In genomic region chr7:16048675-16049575, GRCm38 (mm10) we compare ENCODE assay signal across 9 mouse cellular contexts. TPM values are rescaled to one million over a fixed set of nuclear protein-coding genes. Genes with fewer than 3 reads are reported as not detected.
DNase-seq lines count a peak whose midpoint lies in the region; ATAC-seq lines count a peak whose summit lies in the region.
"Had no signal": no experiment of that assay in that cellular context is flagged by ENCODE, and none has a peak within 500 bp of the region (broad histone marks: within the 10 kb centered on the region; RNA-seq: fewer than 3 reads in every experiment).

No protein-coding gene starts in this region.

- no peak for ATAC-seq in CD4-positive, CD25-positive, alpha-beta regulatory T cell, adult 4 months
- ATAC-seq in erythroid progenitor cell, adult 5-6 weeks (replicated peaks; ENCODE audit: low FRiP score, poor library complexity, severe bottlenecking) = 0 out of 2 replicates have a peak, but pooled peaks have one; percentile 3
- ATAC-seq in monocyte, adult 5-6 weeks (replicated peaks; ENCODE audit: insufficient number of reproducible peaks, low FRiP score, low TSS enrichment, poor library complexity, severe bottlenecking) = no peak

- peak; percentile 39 for DNase-seq in CD4-positive, CD25-positive, alpha-beta regulatory T cell, adult 2 months (ENCODE audit: low read depth, low spot score)
- peak; percentile 43 for DNase-seq in retina, embryonic 14.5 days (ENCODE audit: low spot score)
- DNase-seq in retina, postnatal 1 day = no peak
- DNase-seq in kidney, postnatal 36 days = peak; percentile 47 to 67
- peak; percentile 60 for DNase-seq in naive thymus-derived CD4-positive, alpha-beta T cell, adult 2 months (ENCODE audit: low read depth)

RNA-seq across cellular contexts. Expression of gene Bicra, which starts 1.2 kb away (rescaled TPM):
- 1 to 10 TPM; 3.6 to 3.9 TPM for polyA plus RNA-seq in CD4-positive, CD25-positive, alpha-beta regulatory T cell, adult 4 months (2017; shearing (Covaris generic))
- total RNA-seq in erythroid progenitor cell, adult 5-6 weeks (2015; ENCODE audit: low replicate concordance) = 5.4 and 16.6 TPM in 2 replicates
- total RNA-seq in erythroid progenitor cell, adult 5-6 weeks (2017; ENCODE audit: low replicate concordance) = 1.9 and 2.0 TPM in 2 replicates
- 2.2 to 10.0 TPM (median 2.6 TPM) in 3 replicates for total RNA-seq in monocyte, adult 5-6 weeks (2017)

RNA-seq across cellular contexts. Expression of gene Zfp541, which starts 12.7 kb away (rescaled TPM):
- polyA plus RNA-seq in CD4-positive, CD25-positive, alpha-beta regulatory T cell, adult 4 months (2017; shearing (Covaris generic)) = not detected
- not detected in 2 replicates for total RNA-seq in erythroid progenitor cell, adult 5-6 weeks (2015; ENCODE audit: low replicate concordance)
- not detected in 2 replicates for total RNA-seq in erythroid progenitor cell, adult 5-6 weeks (2017; ENCODE audit: low replicate concordance)
- 0.11 to 0.29 TPM in 2 of 3 replicates, not detected in the other for total RNA-seq in monocyte, adult 5-6 weeks (2017)
- polyA plus RNA-seq: large intestine, adult 2 months had no signal

RNA-seq across cellular contexts. Expression of gene Napa, which starts 49.3 kb away (rescaled TPM):
- 100 to 1,000 TPM; 198 to 297 TPM for polyA plus RNA-seq in CD4-positive, CD25-positive, alpha-beta regulatory T cell, adult 4 months (2017; shearing (Covaris generic))
- total RNA-seq in erythroid progenitor cell, adult 5-6 weeks (2015; ENCODE audit: low replicate concordance) = 282 and 315 TPM in 2 replicates
- 141 and 162 TPM in 2 replicates for total RNA-seq in erythroid progenitor cell, adult 5-6 weeks (2017; ENCODE audit: low replicate concordance)
- total RNA-seq in monocyte, adult 5-6 weeks (2017) = 46.6 to 76.8 TPM (median 71.5 TPM) in 3 replicates
